Mouse (Mus musculus) stomach, embryonic 14.5 days (tissue): ENCODE measurements around the gene Tchhl1. TPM values are rescaled to one million over a fixed set of nuclear protein-coding genes. Genes with fewer than 3 reads are reported as not detected.

Experiments
- ATAC-seq: fragments of 200-750 bp; cut with Nextera tagmentation; 2 replicates; pipeline ENCODE4 v1.8.0; 2017; ENCODE audit warnings: low read depth, moderate TSS enrichment; ENCODE audit not compliant: insufficient number of reproducible peaks, insufficient read depth, low FRiP score
- H3K27ac ChIP-seq: fragments of 300-500 bp; sonication (generic); 2 replicates; pipeline ENCODE4 v1.5.1; 2014; ENCODE audit warnings: mild to moderate bottlenecking, low read length, moderate library complexity, mixed read lengths
- H3K27me3 ChIP-seq: fragments of 300-500 bp; sonication (generic); 2 replicates; pipeline ENCODE4 v1.6.1; 2014; ENCODE audit warnings: low read length, control low read depth, mixed read lengths; ENCODE audit not compliant: control insufficient read depth, insufficient read depth
- H3K36me3 ChIP-seq: fragments of 300-500 bp; sonication (generic); 2 replicates; pipeline ENCODE4 v1.6.1; 2014; ENCODE audit warnings: mild to moderate bottlenecking, control low read depth, low read length, moderate library complexity, mixed read lengths; ENCODE audit not compliant: control insufficient read depth, insufficient read depth
- H3K4me1 ChIP-seq: fragments of 300-500 bp; sonication (generic); 2 replicates; pipeline ENCODE4 v1.6.1; 2014; ENCODE audit warnings: low read length, control low read depth, mixed read lengths; ENCODE audit not compliant: control insufficient read depth, insufficient read depth
- H3K4me2 ChIP-seq: fragments of 300-500 bp; sonication (generic); replicated peaks from 2 replicates; pipeline ENCODE4 v1.6.1; 2014; ENCODE audit warnings: low read depth, low read length, control low read depth
- H3K4me3 ChIP-seq: fragments of 300-500 bp; sonication (generic); 2 replicates; pipeline ENCODE4 v1.5.1; 2014; ENCODE audit warnings: low read depth, low read length, control low read depth
- H3K9ac ChIP-seq: fragments of 300-500 bp; sonication (generic); replicated peaks from 2 replicates; pipeline ENCODE4 v1.6.1; 2014; ENCODE audit warnings: low read depth, mild to moderate bottlenecking, control low read depth, low read length, moderate library complexity, mixed read lengths
- H3K9me3 ChIP-seq: fragments of 300-500 bp; sonication (generic); 2 replicates; pipeline ENCODE4 v1.6.1; 2016; ENCODE audit warnings: low read depth, low read length, control low read depth; ENCODE audit not compliant: control insufficient read depth
- WGBS: fragments of 180-500 bp; shearing (Covaris S2); extraction: QIAGEN DNeasy Blood & Tissue Kit; methylation state at CpG from one replicate; pipeline ENCODE4 v1.1.7; 2014; 5-methylcytosine and 5-hydroxymethylcytosine counted together
- polyA plus RNA-seq: library from polyadenylated mRNA; unstranded; fragments of >200 nt; fragmentation: Nextera tagmentation; extraction: Ambion mirVana; gene quantifications from 2 replicates; pipeline ENCODE4 v1.2.1, GENCODE M21; 2014

The Tchhl1 gene
- polyA plus RNA-seq, 1 experiment from 2014 or later = not detected

DNA sequence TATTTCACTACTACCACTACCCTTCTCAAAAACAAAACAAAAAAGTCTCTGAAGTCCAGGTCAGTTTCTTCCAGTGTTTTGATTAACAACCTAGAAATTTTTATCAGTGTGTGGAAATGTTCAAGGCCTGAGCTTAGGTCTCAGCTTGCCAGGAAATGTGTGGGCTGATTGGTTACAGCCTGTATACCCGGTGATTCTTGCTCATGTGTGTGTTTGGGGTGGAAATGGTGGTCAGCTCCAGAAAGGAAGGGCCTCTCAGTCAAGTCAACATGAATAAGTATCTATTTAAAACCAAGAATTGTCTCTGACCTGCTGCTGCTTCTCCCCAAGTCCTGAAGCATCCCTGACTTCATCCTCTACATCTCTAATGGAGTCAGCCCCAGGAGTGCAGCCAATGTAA lies 40.7 kb downstream of the Tchhl1 start:
- Histone ChIP-seq H3K9ac (no peak overlapping the region), H3K27ac (no peak overlapping the region), H3K9me3 (no peaks in the 10 kb centered on the region), H3K27me3 (no peaks in the 10 kb centered on the region), H3K4me2 (no peak overlapping the region), H3K4me3 (no peak overlapping the region), H3K36me3 (no peaks in the 10 kb centered on the region), H3K4me1 (no peaks in the 10 kb centered on the region)
- no peak for ATAC-seq
- WGBS = 37% methylated on average over 1 of the region's 1 CpGs

DNA sequence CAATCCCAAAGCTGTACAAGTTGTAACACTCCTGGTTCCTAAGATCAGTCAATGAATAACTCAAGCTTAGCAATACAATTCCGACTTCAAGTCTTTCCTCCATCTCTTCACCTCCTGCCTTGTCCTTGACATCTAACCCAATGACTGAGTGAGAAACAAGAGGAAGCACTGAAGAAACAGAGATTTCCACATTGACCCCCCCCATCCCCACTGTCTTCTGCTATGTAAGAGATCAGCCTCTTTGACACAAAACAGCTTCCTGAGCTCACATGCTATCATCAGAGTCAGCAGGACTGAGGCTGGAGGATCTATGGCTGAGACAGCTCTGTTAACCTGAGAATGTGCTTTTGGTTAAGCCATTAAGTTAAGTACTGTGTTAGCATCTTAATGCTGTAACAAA lies 42.5 kb downstream of the Tchhl1 start:
- no peak overlapping the region for H3K4me2 ChIP-seq
- H3K27me3 ChIP-seq = no peaks in the 10 kb centered on the region
- H3K9ac ChIP-seq = no peak overlapping the region
- no peaks in the 10 kb centered on the region for H3K36me3 ChIP-seq
- H3K4me3 ChIP-seq = no peak overlapping the region
- ATAC-seq = no peak
- no peak overlapping the region for H3K27ac ChIP-seq
- 83% methylated on average over 1 of the region's 1 CpGs for WGBS
- H3K9me3 ChIP-seq = no peaks in the 10 kb centered on the region
- no peaks in the 10 kb centered on the region for H3K4me1 ChIP-seq

DNA sequence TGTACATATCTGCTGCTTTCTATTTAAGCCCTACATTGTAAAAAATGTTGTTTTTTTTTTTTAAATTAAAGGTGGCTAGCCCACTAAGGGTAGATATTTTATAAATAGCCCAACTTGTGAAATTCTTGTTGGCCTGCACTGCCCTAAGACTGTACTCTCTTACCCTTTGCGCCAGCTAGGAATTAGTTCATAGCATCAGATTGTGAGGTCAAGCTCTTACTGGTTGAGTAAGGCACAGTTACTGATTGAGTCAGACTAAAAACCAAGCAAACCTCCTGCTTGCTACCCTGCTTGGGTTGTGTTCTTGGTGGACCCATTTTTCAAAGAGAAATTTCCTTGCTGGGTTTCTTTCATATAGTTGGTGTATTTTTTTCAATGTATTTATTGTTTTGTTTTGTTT lies 43.2 kb downstream of the Tchhl1 start:
- no peak overlapping the region for H3K27ac ChIP-seq
- no peaks in the 10 kb centered on the region for H3K4me1 ChIP-seq
- no peaks in the 10 kb centered on the region for H3K36me3 ChIP-seq
- no peaks in the 10 kb centered on the region for H3K27me3 ChIP-seq
- H3K4me2 ChIP-seq = no peak overlapping the region
- WGBS = 87% methylated on average over 1 of the region's 1 CpGs
- no peaks in the 10 kb centered on the region for H3K9me3 ChIP-seq
- no peak for ATAC-seq
- no peak overlapping the region for H3K4me3 ChIP-seq
- no peak overlapping the region for H3K9ac ChIP-seq

- WGBS = 81% methylated on average over 7 of the region's 7 CpGs
- Histone ChIP-seq H3K9ac (no peak overlapping the region), H3K36me3 (no peaks in the 10 kb centered on the region), H3K4me1 (no peaks in the 10 kb centered on the region), H3K9me3 (no peaks in the 10 kb centered on the region), H3K4me3 (no peak overlapping the region), H3K27ac (no peak overlapping the region), H3K4me2 (no peak overlapping the region), H3K27me3 (no peaks in the 10 kb centered on the region)
- ATAC-seq = no peak
Measured at GRCm38 (mm10) chr3:93512386-93513101, 44.0 kb downstream of the Tchhl1 start.

DNA sequence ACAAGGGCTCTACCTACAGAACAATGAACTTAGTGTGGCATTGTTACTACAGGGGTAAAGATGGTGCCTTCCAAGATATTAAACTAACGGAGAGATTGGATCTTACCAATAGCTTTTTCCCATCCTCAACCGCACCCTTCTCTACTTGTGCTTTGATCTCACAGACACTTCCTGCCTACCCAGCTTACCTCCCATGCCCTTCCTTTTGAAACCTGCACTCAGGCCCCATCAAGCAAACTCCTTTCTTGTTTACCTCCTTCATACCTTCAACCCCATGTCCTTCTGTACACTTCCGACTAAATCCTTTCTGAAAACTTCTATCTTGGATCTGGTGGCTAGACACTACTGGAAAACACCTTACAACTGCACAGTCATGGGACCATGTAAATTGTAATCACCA lies 46.1 kb downstream of the Tchhl1 start:
- H3K9ac ChIP-seq = no peak overlapping the region

GRCm38 (mm10) chr3:93517343-93517742 lies 48.8 kb downstream of the Tchhl1 start:
- WGBS = 51% methylated on average over 2 of the region's 2 CpGs
- Histone ChIP-seq H3K9me3 (no peaks in the 10 kb centered on the region), H3K4me1 (peaks cover 9% of the 10 kb centered on the region; the same call in 1 of the 2 replicates), H3K4me2 (no peak overlapping the region), H3K9ac (no peak overlapping the region), H3K27ac (no peak overlapping the region), H3K36me3 (no peaks in the 10 kb centered on the region), H3K4me3 (no peak overlapping the region), H3K27me3 (no peaks in the 10 kb centered on the region)
- no peak for ATAC-seq

More for the DNA sequence above, 46.1 kb downstream of the Tchhl1 start:
- H3K4me2 ChIP-seq = no peak overlapping the region
- H3K9me3 ChIP-seq = no peaks in the 10 kb centered on the region
- H3K4me3 ChIP-seq = no peak overlapping the region
- no peak overlapping the region for H3K27ac ChIP-seq
- H3K27me3 ChIP-seq = no peaks in the 10 kb centered on the region
- WGBS = 92% methylated on average over 3 of the region's 3 CpGs
- no peaks in the 10 kb centered on the region for H3K36me3 ChIP-seq
- ATAC-seq = no peak
- no peaks in the 10 kb centered on the region for H3K4me1 ChIP-seq

DNA sequence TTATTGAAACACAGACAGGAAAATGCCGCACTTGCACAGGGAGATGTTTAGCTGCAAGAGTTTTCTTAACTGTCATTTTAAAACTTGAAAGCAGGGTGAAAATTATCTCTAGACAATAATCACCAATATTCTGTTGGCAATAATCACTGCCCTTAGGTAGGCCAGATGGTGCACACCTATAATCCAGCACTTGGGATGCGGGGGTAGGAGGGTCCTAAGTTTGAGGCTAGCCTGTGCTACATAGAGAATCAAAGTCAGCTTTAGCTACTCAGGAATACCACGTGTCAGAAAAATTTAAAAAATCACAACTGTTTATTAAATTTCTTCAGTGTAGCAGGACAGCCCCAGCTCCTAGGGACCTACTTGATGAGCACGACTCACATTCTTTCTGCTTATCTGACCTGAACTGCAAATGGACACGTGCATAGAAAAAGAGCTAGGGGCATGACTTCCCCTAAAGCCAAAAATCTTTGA lies 51.3 kb downstream of the Tchhl1 start:
- ATAC-seq = peak; percentile 29
- H3K36me3 ChIP-seq = no peaks in the 10 kb centered on the region; the same call in 1 of the 2 replicates
- H3K4me1 ChIP-seq = peaks cover 9% of the 10 kb centered on the region; the same call in 1 of the 2 replicates
- H3K27me3 ChIP-seq = no peaks in the 10 kb centered on the region
- WGBS = 44% methylated on average over 5 of the region's 5 CpGs
- peak overlapping the region; percentile 64 for H3K4me3 ChIP-seq
- H3K9ac ChIP-seq = peak overlapping the region; percentile 73; the same call in 1 of the 2 replicates
- H3K9me3 ChIP-seq = no peaks in the 10 kb centered on the region
- H3K4me2 ChIP-seq = peak overlapping the region; percentile 52
- no peak overlapping the region for H3K27ac ChIP-seq

DNA sequence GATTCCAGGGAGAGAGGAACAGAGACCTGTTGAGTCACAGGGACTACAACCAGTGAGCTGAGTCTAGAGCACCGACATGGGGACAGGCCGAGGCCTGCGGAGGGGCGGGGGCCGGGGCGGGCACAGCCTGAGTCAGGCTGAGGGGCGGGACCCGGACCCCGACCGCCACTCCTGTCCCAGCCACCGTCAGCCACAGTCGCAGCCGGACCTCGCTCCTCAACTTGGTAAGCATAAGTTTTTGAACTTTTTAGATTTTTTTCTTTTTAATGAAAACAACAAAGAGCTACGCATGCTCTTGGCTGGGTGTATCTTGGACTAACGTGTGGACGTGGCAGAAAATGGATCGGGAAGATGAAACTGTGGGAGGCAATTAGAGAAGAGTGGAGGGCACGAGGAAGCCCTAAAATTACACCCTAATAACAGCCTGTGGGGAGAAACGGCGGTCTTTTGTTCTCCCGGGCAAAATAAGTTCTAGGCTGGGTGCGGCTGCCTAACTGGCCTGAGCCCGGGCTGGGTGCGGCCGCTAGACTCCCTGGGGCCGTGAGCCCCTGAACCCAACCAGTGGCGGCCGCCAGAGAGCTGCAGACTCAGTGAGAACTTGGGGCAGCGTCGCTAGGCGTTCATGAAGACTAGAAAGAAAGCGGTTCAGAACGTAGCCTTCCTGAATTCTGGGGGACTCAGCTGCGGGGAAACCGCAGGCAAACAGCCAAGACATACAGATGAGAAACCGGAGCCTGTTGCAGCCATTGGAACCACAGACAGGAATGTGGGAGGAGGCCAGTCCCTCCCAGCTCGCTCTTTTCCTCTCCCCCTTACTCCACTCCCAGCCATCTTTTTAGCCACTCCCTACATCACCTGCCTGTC lies 52.0 kb downstream of the Tchhl1 start, which contains the start of gene S100a11:
Gene S100a11, plus strand, starts transcription at position 159 of the 864 bp plus-strand sequence.
- Histone ChIP-seq H3K9ac (peak within 1 kb of the TSS; percentile 73), H3K27ac (peak within 1 kb of the TSS; percentile 90), H3K36me3 (no peaks in the 10 kb centered on the region; the same call in 1 of the 2 replicates), H3K27me3 (no peaks in the 10 kb centered on the region), H3K4me1 (peaks cover 9% of the 10 kb centered on the region; the same call in 1 of the 2 replicates), H3K9me3 (no peaks in the 10 kb centered on the region), H3K4me3 (peak within 1 kb of the TSS; percentile 64), H3K4me2 (peak within 1 kb of the TSS; percentile 52)
- peak; percentile 95 for ATAC-seq
- WGBS = under 1% methylated on average over 38 of the region's 38 CpGs
